Mouse (Mus musculus): ENCODE measurements around the gene Tmem86a. TPM values are rescaled to one million over a fixed set of nuclear protein-coding genes. Genes with fewer than 3 reads are reported as not detected.
"Not testable (repeated sequence)": the region's sequence is repeated elsewhere in the genome, so short reads cannot be mapped to it uniquely, and the experiment has no call there.

The Tmem86a gene
- total RNA-seq, 1 experiment from 2014 or later: 1.4 TPM

GRCm38 (mm10) chr7:47024454-47024853, 25.9 kb upstream of the Tmem86a start:
- ATAC-seq (ENCODE audit: extremely low read depth, insufficient number of reproducible peaks, low FRiP score, poor library complexity, severe bottlenecking): no peak

GRCm38 (mm10) chr7:47025429-47025828, 25.0 kb upstream of the Tmem86a start:
- ATAC-seq (ENCODE audit: extremely low read depth, insufficient number of reproducible peaks, low FRiP score, poor library complexity, severe bottlenecking): no peak

- not testable (repeated sequence) for ATAC-seq (ENCODE audit: extremely low read depth, insufficient number of reproducible peaks, low FRiP score, poor library complexity, severe bottlenecking)
Measured at GRCm38 (mm10) chr7:47026899-47027298, 23.5 kb upstream of the Tmem86a start.

GRCm38 (mm10) chr7:47027520-47027919, 22.9 kb upstream of the Tmem86a start:
- ATAC-seq (ENCODE audit: extremely low read depth, insufficient number of reproducible peaks, low FRiP score, poor library complexity, severe bottlenecking): no peak

GRCm38 (mm10) chr7:47030517-47031193, 19.7 kb upstream of the Tmem86a start:
- ATAC-seq (ENCODE audit: extremely low read depth, insufficient number of reproducible peaks, low FRiP score, poor library complexity, severe bottlenecking): no peak

- no peak for ATAC-seq (ENCODE audit: extremely low read depth, insufficient number of reproducible peaks, low FRiP score, poor library complexity, severe bottlenecking)
Measured at GRCm38 (mm10) chr7:47031371-47031770, 19.0 kb upstream of the Tmem86a start.

- ATAC-seq (ENCODE audit: extremely low read depth, insufficient number of reproducible peaks, low FRiP score, poor library complexity, severe bottlenecking): no peak
Measured at GRCm38 (mm10) chr7:47034785-47035384, 15.5 kb upstream of the Tmem86a start.

GRCm38 (mm10) chr7:47035426-47035825, 15.0 kb upstream of the Tmem86a start:
- ATAC-seq (ENCODE audit: extremely low read depth, insufficient number of reproducible peaks, low FRiP score, poor library complexity, severe bottlenecking): no peak

GRCm38 (mm10) chr7:47041706-47042105, 8.7 kb upstream of the Tmem86a start:
- no peak for ATAC-seq (ENCODE audit: extremely low read depth, insufficient number of reproducible peaks, low FRiP score, poor library complexity, severe bottlenecking)

GRCm38 (mm10) chr7:47042121-47042520, 8.3 kb upstream of the Tmem86a start:
- ATAC-seq (ENCODE audit: extremely low read depth, insufficient number of reproducible peaks, low FRiP score, poor library complexity, severe bottlenecking): no peak

- ATAC-seq (ENCODE audit: extremely low read depth, insufficient number of reproducible peaks, low FRiP score, poor library complexity, severe bottlenecking): no peak
Measured at GRCm38 (mm10) chr7:47042823-47043490, 7.4 kb upstream of the Tmem86a start.

GRCm38 (mm10) chr7:47050766-47051165, 365 bp downstream of the Tmem86a start:
- ATAC-seq (ENCODE audit: extremely low read depth, insufficient number of reproducible peaks, low FRiP score, poor library complexity, severe bottlenecking): peak; percentile 4; the same call in 1 of the 2 replicates

GRCm38 (mm10) chr7:47051404-47052151, 1.2 kb downstream of the Tmem86a start:
- no peak; the same call in 1 of the 2 replicates for ATAC-seq (ENCODE audit: extremely low read depth, insufficient number of reproducible peaks, low FRiP score, poor library complexity, severe bottlenecking)

- no peak for ATAC-seq (ENCODE audit: extremely low read depth, insufficient number of reproducible peaks, low FRiP score, poor library complexity, severe bottlenecking)
Measured at GRCm38 (mm10) chr7:47052276-47052675, 1.9 kb downstream of the Tmem86a start.

GRCm38 (mm10) chr7:47053287-47053686, 2.9 kb downstream of the Tmem86a start:
- no peak for ATAC-seq (ENCODE audit: extremely low read depth, insufficient number of reproducible peaks, low FRiP score, poor library complexity, severe bottlenecking)

- ATAC-seq (ENCODE audit: extremely low read depth, insufficient number of reproducible peaks, low FRiP score, poor library complexity, severe bottlenecking): no peak
Measured at GRCm38 (mm10) chr7:47054666-47055065, 4.3 kb downstream of the Tmem86a start.

- ATAC-seq (ENCODE audit: extremely low read depth, insufficient number of reproducible peaks, low FRiP score, poor library complexity, severe bottlenecking): no peak
Measured at GRCm38 (mm10) chr7:47055744-47056143, 5.3 kb downstream of the Tmem86a start.

GRCm38 (mm10) chr7:47056273-47056672, 5.9 kb downstream of the Tmem86a start:
- ATAC-seq (ENCODE audit: extremely low read depth, insufficient number of reproducible peaks, low FRiP score, poor library complexity, severe bottlenecking): no peak

GRCm38 (mm10) chr7:47059339-47059738, 8.9 kb downstream of the Tmem86a start:
- ATAC-seq (ENCODE audit: extremely low read depth, insufficient number of reproducible peaks, low FRiP score, poor library complexity, severe bottlenecking): no peak

Measured in neutrophil, adult 5-6 weeks (primary cell).